Mouse (Mus musculus) hindbrain, embryonic 15.5 days (tissue): ENCODE results near the gene Mvk. TPM values are rescaled to one million over a fixed set of nuclear protein-coding genes. Genes with fewer than 3 reads are reported as not detected.
A peak's percentile ranks its signal among the peaks of the same experiment; 100 is the strongest.

ENCODE experiments used
- ATAC-seq: fragments of 200-750 bp; cut with Nextera tagmentation; 2 replicates; pipeline ENCODE4 v1.8.0; 2017; ENCODE audit warnings: low read depth, moderate number of reproducible peaks, moderate TSS enrichment; ENCODE audit not compliant: low FRiP score
- H3K27ac ChIP-seq: fragments of 300-500 bp; sonication (generic); replicated peaks from 2 replicates; pipeline ENCODE4 v1.5.1; 2015; ENCODE audit warnings: mild to moderate bottlenecking, inconsistent platforms
- H3K27me3 ChIP-seq: fragments of 300-500 bp; sonication (generic); 2 replicates; pipeline ENCODE4 v1.6.1; 2015; ENCODE audit warnings: control low read depth, inconsistent platforms
- H3K36me3 ChIP-seq: fragments of 300-500 bp; sonication (generic); 2 replicates; pipeline ENCODE4 v1.6.1; 2015; ENCODE audit warnings: control low read depth, inconsistent platforms
- H3K4me1 ChIP-seq: fragments of 300-500 bp; sonication (generic); replicated peaks from 2 replicates; pipeline ENCODE4 v1.6.1; 2015; ENCODE audit warnings: control low read depth, inconsistent platforms
- H3K4me2 ChIP-seq: fragments of 300-500 bp; sonication (generic); 2 replicates; pipeline ENCODE4 v1.6.1; 2015; ENCODE audit warnings: moderate library complexity, mild to moderate bottlenecking, inconsistent platforms
- H3K4me3 ChIP-seq: fragments of 300-500 bp; sonication (generic); 2 replicates; pipeline ENCODE4 v1.5.1; 2015; ENCODE audit warnings: mild to moderate bottlenecking, inconsistent platforms
- H3K9ac ChIP-seq: fragments of 300-500 bp; sonication (generic); 2 replicates; pipeline ENCODE4 v1.6.1; 2015; ENCODE audit warnings: inconsistent platforms
- H3K9me3 ChIP-seq: fragments of 300-500 bp; sonication (generic); 2 replicates; pipeline ENCODE4 v1.6.1; 2016; ENCODE audit warnings: control low read depth, inconsistent platforms
- WGBS: fragments of 180-500 bp; shearing (Covaris S2); methylation state at CpG from one replicate; pipeline ENCODE4 v1.1.7; 2015; 5-methylcytosine and 5-hydroxymethylcytosine counted together
- polyA plus RNA-seq: library from polyadenylated mRNA; unstranded; fragments of >200 nt; fragmentation: Nextera tagmentation; extraction: Ambion mirVana; gene quantifications from 2 replicates; pipeline ENCODE4 v1.2.1, GENCODE M21; 2015

The Mvk gene
- polyA plus RNA-seq, 1 experiment from 2014 or later: 78.0 TPM

- ATAC-seq: no peak
- Histone ChIP-seq H3K4me3 (no peak overlapping the region), H3K27ac (no peak overlapping the region; the same call in 1 of the 2 replicates), H3K36me3 (peaks cover 42% of the 10 kb centered on the region), H3K9me3 (no peaks in the 10 kb centered on the region), H3K4me2 (no peak overlapping the region), H3K9ac (no peak overlapping the region), H3K4me1 (peaks cover 15% of the 10 kb centered on the region), H3K27me3 (no peaks in the 10 kb centered on the region)
- 78% methylated on average over 11 of the region's 11 CpGs for WGBS
Observed at GRCm38 (mm10) chr5:114421561-114422298, 22.3 kb upstream of the Mvk start.

DNA sequence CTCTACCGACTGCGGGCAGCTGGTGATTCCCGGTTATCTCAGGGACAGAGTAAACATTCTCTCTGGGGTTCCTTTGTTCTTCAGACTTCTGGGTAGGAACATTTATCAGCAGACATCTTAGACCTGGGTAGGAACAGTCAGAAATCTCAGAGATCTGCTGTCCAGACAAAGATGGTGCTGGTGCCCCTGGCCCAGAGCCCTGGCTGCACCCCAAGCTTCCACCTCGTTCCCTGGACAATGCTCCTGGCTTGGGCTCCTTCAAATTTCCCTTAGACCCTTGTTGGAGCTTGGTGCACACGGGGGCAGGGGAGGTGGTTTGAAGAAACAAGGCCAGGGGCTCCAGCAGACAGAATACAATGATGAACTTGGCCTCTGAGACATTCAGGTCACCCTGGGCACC is 21.5 kb upstream of the Mvk start:
- Histone ChIP-seq H3K4me2 (no peak overlapping the region), H3K27ac (no peak overlapping the region), H3K4me1 (peaks cover 17% of the 10 kb centered on the region), H3K9me3 (no peaks in the 10 kb centered on the region), H3K36me3 (peaks cover 34% of the 10 kb centered on the region), H3K27me3 (no peaks in the 10 kb centered on the region), H3K4me3 (no peak overlapping the region), H3K9ac (no peak overlapping the region)
- WGBS: 40% methylated on average over 5 of the region's 5 CpGs
- no peak for ATAC-seq

- no peak overlapping the region for H3K4me2 ChIP-seq
- 49% methylated on average over 5 of the region's 5 CpGs for WGBS
- H3K9ac ChIP-seq: no peak overlapping the region
- H3K27ac ChIP-seq: no peak overlapping the region
- H3K9me3 ChIP-seq: no peaks in the 10 kb centered on the region
- H3K4me3 ChIP-seq: no peak overlapping the region
- H3K4me1 ChIP-seq: peaks cover 28% of the 10 kb centered on the region
- H3K27me3 ChIP-seq: no peaks in the 10 kb centered on the region
- ATAC-seq: peak; percentile 49; the same call in 1 of the 2 replicates
- H3K36me3 ChIP-seq: peaks cover 21% of the 10 kb centered on the region
Observed at GRCm38 (mm10) chr5:114423961-114424360, 20.1 kb upstream of the Mvk start.

- no peak overlapping the region for H3K9ac ChIP-seq
- H3K4me2 ChIP-seq: no peak overlapping the region
- H3K4me1 ChIP-seq: peaks cover 36% of the 10 kb centered on the region
- H3K36me3 ChIP-seq: no peaks in the 10 kb centered on the region
- no peak for ATAC-seq
- no peaks in the 10 kb centered on the region for H3K9me3 ChIP-seq
- H3K27me3 ChIP-seq: no peaks in the 10 kb centered on the region
- H3K27ac ChIP-seq: no peak overlapping the region
- no peak overlapping the region for H3K4me3 ChIP-seq
- 51% methylated on average over 6 of the region's 6 CpGs for WGBS
Observed at GRCm38 (mm10) chr5:114426732-114427131, 17.3 kb upstream of the Mvk start.

DNA sequence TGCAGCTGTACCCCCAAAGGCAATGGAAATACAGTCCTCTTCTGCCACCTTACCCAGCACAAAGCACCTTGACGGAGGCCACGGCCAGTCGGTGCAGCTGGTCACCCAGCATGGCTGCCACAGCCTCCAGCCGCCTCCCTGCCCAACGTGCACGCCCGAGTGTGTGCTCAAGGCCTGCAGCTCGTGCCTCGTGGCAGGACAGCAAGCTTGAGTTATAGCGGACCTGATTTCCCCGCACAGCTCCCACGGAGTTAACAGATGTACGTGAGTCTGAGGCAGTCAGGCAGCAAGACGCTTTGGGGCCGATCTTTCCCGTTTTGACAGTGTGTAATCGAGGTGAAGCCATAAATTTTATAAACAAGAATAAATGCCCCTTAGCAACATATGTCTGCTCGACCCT is 15.4 kb upstream of the Mvk start:
- peak; percentile 40 for ATAC-seq
- peak overlapping the region; percentile 40 for H3K27ac ChIP-seq
- H3K4me2 ChIP-seq: no peak overlapping the region
- H3K9me3 ChIP-seq: no peaks in the 10 kb centered on the region
- H3K27me3 ChIP-seq: no peaks in the 10 kb centered on the region
- no peak overlapping the region for H3K4me3 ChIP-seq
- 62% methylated on average over 18 of the region's 18 CpGs for WGBS
- no peak overlapping the region for H3K9ac ChIP-seq
- H3K36me3 ChIP-seq: no peaks in the 10 kb centered on the region
- peaks cover 25% of the 10 kb centered on the region for H3K4me1 ChIP-seq

DNA sequence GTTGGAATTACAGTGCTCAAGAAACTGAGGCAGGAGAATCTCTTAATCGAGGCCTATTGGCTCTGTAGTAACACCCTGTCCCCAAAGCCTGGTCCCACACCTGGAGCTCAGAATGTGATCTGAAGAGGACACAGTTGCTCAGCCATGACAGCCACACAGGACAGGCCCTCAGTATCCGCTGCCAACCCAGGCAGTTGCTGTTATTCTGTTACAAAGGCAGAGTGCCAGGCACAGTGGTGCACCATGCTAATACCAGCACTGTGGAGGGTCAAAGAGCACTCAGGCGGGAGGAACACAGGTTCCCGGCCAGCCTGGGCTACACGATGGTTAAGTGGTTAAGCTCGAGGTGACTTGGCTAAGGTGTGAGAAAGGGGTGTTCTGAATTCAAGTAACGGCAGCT is 14.3 kb upstream of the Mvk start:
- no peak overlapping the region for H3K27ac ChIP-seq
- H3K4me1 ChIP-seq: peaks cover 23% of the 10 kb centered on the region
- no peak overlapping the region for H3K4me2 ChIP-seq
- WGBS: 84% methylated on average over 7 of the region's 7 CpGs
- no peaks in the 10 kb centered on the region for H3K36me3 ChIP-seq
- H3K9ac ChIP-seq: no peak overlapping the region
- ATAC-seq: no peak
- no peaks in the 10 kb centered on the region for H3K9me3 ChIP-seq
- no peak overlapping the region for H3K4me3 ChIP-seq
- H3K27me3 ChIP-seq: no peaks in the 10 kb centered on the region

GRCm38 (mm10) chr5:114434359-114434758 is 9.7 kb upstream of the Mvk start:
- no peak overlapping the region for H3K4me3 ChIP-seq
- H3K4me2 ChIP-seq: no peak overlapping the region
- H3K27me3 ChIP-seq: no peaks in the 10 kb centered on the region
- ATAC-seq: no peak
- peaks cover 5% of the 10 kb centered on the region; the same call in 1 of the 2 replicates for H3K4me1 ChIP-seq
- H3K9ac ChIP-seq: no peak overlapping the region
- 91% methylated on average over 8 of the region's 8 CpGs for WGBS
- no peaks in the 10 kb centered on the region for H3K9me3 ChIP-seq
- H3K27ac ChIP-seq: no peak overlapping the region
- H3K36me3 ChIP-seq: no peaks in the 10 kb centered on the region; the same call in 1 of the 2 replicates

GRCm38 (mm10) chr5:114435588-114435987 is 8.5 kb upstream of the Mvk start:
- H3K4me1 ChIP-seq: 0 out of 2 replicates have a peak, but pooled peaks cover 2% of the 10 kb centered on the region
- no peak overlapping the region for H3K9ac ChIP-seq
- H3K4me3 ChIP-seq: no peak overlapping the region
- no peaks in the 10 kb centered on the region; the same call in 1 of the 2 replicates for H3K36me3 ChIP-seq
- no peak for ATAC-seq
- no peak overlapping the region for H3K27ac ChIP-seq
- no peaks in the 10 kb centered on the region for H3K9me3 ChIP-seq
- 84% methylated on average over 14 of the region's 14 CpGs for WGBS
- no peak overlapping the region for H3K4me2 ChIP-seq
- H3K27me3 ChIP-seq: no peaks in the 10 kb centered on the region

DNA sequence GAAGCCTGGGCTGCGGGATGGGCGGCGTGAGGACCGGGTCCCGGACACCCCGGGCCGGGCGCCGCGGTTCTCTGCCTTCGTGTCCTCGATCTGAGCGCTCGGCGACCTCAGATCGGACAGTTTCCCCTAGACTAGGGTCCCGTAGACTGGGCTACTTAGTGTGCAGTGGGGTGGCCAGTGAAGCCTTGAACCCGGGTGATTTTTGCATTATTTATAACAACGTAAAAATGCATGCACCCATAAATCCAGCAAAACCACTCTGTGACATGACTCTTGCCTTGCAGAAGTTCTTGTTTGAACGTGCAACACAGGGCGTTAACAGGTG is 261 bp downstream of the Mvk start:
- H3K27ac ChIP-seq: peak overlapping the region; percentile 72
- ATAC-seq: peak; percentile 37; the same call in 1 of the 2 replicates
- H3K9ac ChIP-seq: peak overlapping the region; percentile 73

DNA sequence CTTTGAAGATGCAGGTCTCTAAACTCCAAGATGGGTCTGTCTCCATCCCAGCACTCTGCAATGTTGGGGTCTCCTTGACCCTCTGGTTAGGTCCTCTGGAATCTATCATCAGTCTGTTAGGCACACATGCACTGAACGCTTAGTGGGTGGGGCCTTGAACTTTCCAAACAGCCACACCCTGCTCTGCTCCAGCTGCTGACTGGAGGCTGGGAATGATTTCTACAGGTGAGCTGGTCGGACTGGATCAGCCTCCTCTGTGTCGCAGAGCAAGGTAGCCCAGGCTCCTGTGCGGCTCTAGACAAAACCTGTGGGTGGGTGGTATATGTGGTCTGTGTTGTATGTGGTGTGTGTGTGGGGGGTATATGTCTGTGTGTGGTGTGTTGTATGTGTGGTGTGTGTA is 4.9 kb downstream of the Mvk start:
- Histone ChIP-seq H3K4me1 (peaks cover 21% of the 10 kb centered on the region), H3K9ac (no peak overlapping the region), H3K4me3 (no peak overlapping the region), H3K27me3 (no peaks in the 10 kb centered on the region), H3K36me3 (peaks cover 17% of the 10 kb centered on the region), H3K9me3 (no peaks in the 10 kb centered on the region), H3K27ac (no peak overlapping the region), H3K4me2 (no peak overlapping the region)
- WGBS: 92% methylated on average over 4 of the region's 4 CpGs
- ATAC-seq: no peak

More for the DNA sequence above, 261 bp downstream of the Mvk start:
- WGBS: under 1% methylated on average over 21 of the region's 21 CpGs
- peak overlapping the region; percentile 97 for H3K4me3 ChIP-seq
- no peaks in the 10 kb centered on the region for H3K9me3 ChIP-seq
- peaks cover 28% of the 10 kb centered on the region for H3K4me1 ChIP-seq
- 0 out of 2 replicates have a peak, but pooled peaks cover 4% of the 10 kb centered on the region for H3K36me3 ChIP-seq
- peak overlapping the region; percentile 83 for H3K4me2 ChIP-seq
- H3K27me3 ChIP-seq: no peaks in the 10 kb centered on the region

- peaks cover 8% of the 10 kb centered on the region for H3K36me3 ChIP-seq
- ATAC-seq: no peak
- H3K9me3 ChIP-seq: no peaks in the 10 kb centered on the region
- no peak overlapping the region for H3K27ac ChIP-seq
- no peak overlapping the region for H3K4me2 ChIP-seq
- WGBS: 66% methylated on average over 9 of the region's 9 CpGs
- H3K27me3 ChIP-seq: no peaks in the 10 kb centered on the region
- H3K4me3 ChIP-seq: no peak overlapping the region
- H3K9ac ChIP-seq: no peak overlapping the region
- H3K4me1 ChIP-seq: 0 out of 2 replicates have a peak, but pooled peaks cover 3% of the 10 kb centered on the region
Observed at GRCm38 (mm10) chr5:114456287-114456686, 12.2 kb downstream of the Mvk start.

DNA sequence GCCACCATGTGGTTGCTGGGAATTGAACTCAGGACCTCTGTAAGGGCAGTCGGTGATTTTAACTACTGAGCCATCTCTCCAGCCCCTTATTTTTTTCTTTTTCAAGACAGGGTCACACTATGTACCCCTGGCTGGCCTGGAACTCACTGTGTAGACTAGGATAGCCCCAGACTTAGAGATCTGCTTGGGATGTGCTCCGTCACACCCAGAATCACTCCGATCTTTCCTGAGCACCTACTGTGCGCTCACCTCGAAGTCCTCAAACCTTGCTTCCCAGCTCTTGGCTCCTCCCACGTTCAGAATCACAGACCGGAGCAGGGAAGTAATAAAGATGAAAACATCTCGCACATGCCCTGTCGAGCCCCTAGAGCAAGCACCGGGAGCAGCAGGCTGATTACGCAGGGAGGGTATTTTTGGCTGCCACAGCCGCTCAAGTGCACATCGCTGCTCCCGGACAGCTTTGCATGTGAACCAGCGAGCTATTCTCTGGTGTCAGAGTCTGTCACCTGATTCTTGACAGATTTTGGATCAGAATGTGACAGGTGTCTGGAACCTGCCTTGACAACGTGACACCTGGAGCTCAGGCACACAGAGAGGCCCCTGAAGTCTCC is 13.0 kb downstream of the Mvk start:
- H3K9me3 ChIP-seq: no peaks in the 10 kb centered on the region
- no peak overlapping the region for H3K27ac ChIP-seq
- H3K9ac ChIP-seq: no peak overlapping the region
- no peak for ATAC-seq
- H3K27me3 ChIP-seq: no peaks in the 10 kb centered on the region
- H3K4me1 ChIP-seq: 0 out of 2 replicates have a peak, but pooled peaks cover 4% of the 10 kb centered on the region
- H3K36me3 ChIP-seq: peaks cover 8% of the 10 kb centered on the region
- no peak overlapping the region for H3K4me2 ChIP-seq
- 80% methylated on average over 16 of the region's 16 CpGs for WGBS
- H3K4me3 ChIP-seq: no peak overlapping the region
